Mouse (Mus musculus): ENCODE measurements around the gene Slc7a5. TPM values are rescaled to one million over a fixed set of nuclear protein-coding genes. Genes with fewer than 3 reads are reported as not detected.

Gene Slc7a5
- total and polyA plus RNA-seq, 3 experiments: 110 to 291 (median 207) TPM

DNA sequence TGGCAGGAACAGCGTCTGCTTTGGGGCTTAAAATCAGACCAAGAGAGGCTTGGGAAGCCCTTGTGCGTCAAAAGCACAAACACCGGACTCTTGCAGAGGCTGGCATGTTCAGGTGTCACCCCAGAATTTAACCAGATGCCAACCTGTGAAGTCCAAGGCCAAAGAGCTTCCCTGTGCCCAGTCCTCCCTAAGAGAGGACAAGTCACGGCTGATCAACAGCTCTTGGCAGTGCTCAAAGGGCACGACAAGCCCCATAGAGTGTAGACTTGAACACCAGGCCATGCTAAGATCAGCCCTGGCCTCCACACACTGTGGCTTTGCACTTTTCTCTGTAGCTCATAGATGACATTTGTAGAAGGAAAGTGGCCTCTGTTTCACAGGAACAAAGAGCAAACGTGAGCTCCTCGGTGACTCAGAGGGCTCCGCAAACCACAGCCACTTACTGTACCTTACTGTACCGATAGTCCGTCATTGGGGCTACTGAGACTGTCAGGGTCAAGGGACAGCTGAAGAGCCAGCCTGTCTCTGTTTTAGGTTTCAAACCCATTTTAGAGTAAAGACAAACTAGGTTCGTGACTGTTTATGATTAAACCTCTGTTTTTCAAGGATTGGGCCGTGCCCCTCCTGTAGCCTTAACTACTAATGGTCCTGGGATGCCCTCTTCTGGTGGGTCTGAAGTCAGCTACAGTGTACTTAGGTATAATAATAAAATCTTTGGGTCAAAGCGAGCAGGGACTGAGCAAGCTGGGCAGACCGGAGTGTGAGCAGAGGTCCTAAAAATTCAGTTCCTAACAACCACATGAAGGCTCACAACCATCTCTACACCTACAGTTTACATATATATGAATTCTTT lies 25.4 kb upstream of the Slc7a5 start:
- in situ Hi-C loops (cut with MboI; ENCODE audit: low pct_ligation_motif_present, low pct_unique_long_range_greater_than_20kb, low sequenced_read_pairs) (loop anchor here (10.0 kb wide), 1 partner anchor 218 kb away; no protein-coding TSS in a partner anchor), dilution Hi-C loops (cut with MboI; ENCODE audit: extremely low pct_ligation_motif_present, extremely low pct_unique_long_range_greater_than_20kb, low sequenced_read_pairs) (no loop called here)
- H3K27me3 ChIP-seq (replicated peaks): no peaks in the 10 kb centered on the region

DNA sequence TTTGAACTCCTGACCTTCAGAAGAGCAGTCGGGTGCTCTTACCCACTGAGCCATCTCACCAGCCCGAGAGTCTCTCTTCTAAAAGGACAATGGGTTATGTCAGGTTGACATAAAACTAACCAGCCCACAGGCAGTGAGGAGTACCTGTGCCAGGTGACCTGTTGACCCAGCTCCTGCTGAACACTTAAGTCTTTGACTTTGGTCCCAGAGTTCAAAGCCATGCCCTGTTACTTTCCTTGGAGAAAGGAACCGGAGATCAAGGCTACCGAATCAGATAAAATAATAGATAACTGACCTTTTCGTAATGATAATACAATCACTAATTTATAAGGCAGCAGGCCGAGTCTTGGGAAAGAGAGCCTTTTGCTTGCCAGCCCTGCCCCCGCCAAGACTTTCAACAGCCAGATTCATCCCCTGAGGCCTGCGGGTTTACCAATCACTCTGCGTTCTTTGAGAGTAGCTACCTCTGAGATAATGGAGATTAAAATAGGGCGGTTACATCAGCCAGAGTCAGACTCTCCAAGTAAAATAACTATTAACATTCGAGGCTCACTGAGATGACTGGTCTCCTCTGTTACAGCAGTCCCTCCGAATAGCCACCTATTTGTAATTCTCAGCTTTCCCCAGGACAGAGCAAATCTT lies 24.7 kb upstream of the Slc7a5 start:
- dilution Hi-C loops (cut with MboI; ENCODE audit: extremely low pct_ligation_motif_present, extremely low pct_unique_long_range_greater_than_20kb, low sequenced_read_pairs) (no loop called here), in situ Hi-C loops (cut with MboI; ENCODE audit: low pct_ligation_motif_present, low pct_unique_long_range_greater_than_20kb, low sequenced_read_pairs) (loop anchor here (10.0 kb wide), 1 partner anchor 217 kb away; no protein-coding TSS in a partner anchor)
- Histone ChIP-seq H3K9ac (ENCODE audit: insufficient read depth, low read depth) (peak overlapping the region; percentile 77), H3K4me3 (replicated peaks in 1 of 3; ENCODE audit: low read depth in 2 of 3, low read length in 2 of 3, poor library complexity in 1 of 3) (peak overlapping the region in 1 of 3 experiments; percentile 21), H3K27me3 (replicated peaks) (no peaks in the 10 kb centered on the region), H3K79me2 (replicated peaks; ENCODE audit: control insufficient read depth, extremely low read depth, insufficient read depth, poor library complexity, severe bottlenecking) (no peaks in the 10 kb centered on the region), H3K36me3 (replicated peaks in 1 of 2; ENCODE audit: control insufficient read depth in 1 of 2, insufficient read depth in 1 of 2, low read length in 1 of 2) (no peaks in the 10 kb centered on the region), H3K4me2 (ENCODE audit: insufficient read depth, low read depth, poor library complexity, severe bottlenecking) (no peak overlapping the region), H3K4me1 (ENCODE audit: control insufficient read depth in 1 of 2, insufficient read depth in 2 of 2) (peaks cover 27 to 67% of the 10 kb centered on the region in 2 experiments), H3K9me3 (replicated peaks; ENCODE audit: low read length) (peaks cover 3% of the 10 kb centered on the region), H3K27ac (ENCODE audit: insufficient read depth, low read depth) (peak overlapping the region; percentile 97)
- DNase-seq (ENCODE audit: extremely low read depth): peak; percentile 85
- TF ChIP-seq CHD1 (IDR thresholded peaks at IDR 0.05; ENCODE audit: low read depth, low read length): no peak
- peak; percentile 30; the same call in 1 of the 2 replicates for TF ChIP-seq BHLHE40 (IDR thresholded peaks at IDR 0.05; ENCODE audit: low read depth, low read length)
- TF ChIP-seq ETS1 (conservative IDR thresholded peaks at IDR 0.05; ENCODE audit: low read depth, low read length): peak; percentile 60; the same call in 1 of the 2 replicates
- TF ChIP-seq GABPA (IDR thresholded peaks at IDR 0.05; ENCODE audit: insufficient replicate concordance, low read depth, low read length): no peak
- peak; percentile 93 for TF ChIP-seq MEF2A (IDR thresholded peaks at IDR 0.05; ENCODE audit: borderline replicate concordance, low read depth, low read length)
- TF ChIP-seq JUN (IDR thresholded peaks at IDR 0.05; ENCODE audit: insufficient read depth, low read depth, low read length): peak; percentile 63
- no peak for TF ChIP-seq JUND (conservative IDR thresholded peaks at IDR 0.05; ENCODE audit: low read depth, low read length)

More for the DNA sequence above, 25.4 kb upstream of the Slc7a5 start:
- H3K27ac ChIP-seq (ENCODE audit: insufficient read depth, low read depth): peak overlapping the region; percentile 97
- peaks cover 3% of the 10 kb centered on the region for H3K9me3 ChIP-seq (replicated peaks; ENCODE audit: low read length)
- peak overlapping the region; percentile 77 for H3K9ac ChIP-seq (ENCODE audit: insufficient read depth, low read depth)
- peak; percentile 70 for DNase-seq (ENCODE audit: extremely low read depth)
- H3K36me3 ChIP-seq (replicated peaks in 1 of 2; ENCODE audit: control insufficient read depth in 1 of 2, insufficient read depth in 1 of 2, low read length in 1 of 2): no peaks in the 10 kb centered on the region
- peak overlapping the region in 1 of 3 experiments; percentile 21 for H3K4me3 ChIP-seq (replicated peaks in 1 of 3; ENCODE audit: low read depth in 2 of 3, low read length in 2 of 3, poor library complexity in 1 of 3)
- H3K4me2 ChIP-seq (ENCODE audit: insufficient read depth, low read depth, poor library complexity, severe bottlenecking): no peak overlapping the region
- H3K4me1 ChIP-seq (ENCODE audit: control insufficient read depth in 1 of 2, insufficient read depth in 2 of 2): peaks cover 30 to 66% of the 10 kb centered on the region in 2 experiments
- TF ChIP-seq GABPA (IDR thresholded peaks at IDR 0.05; ENCODE audit: insufficient replicate concordance, low read depth, low read length): no peak
- TF ChIP-seq ZNF384 (IDR thresholded peaks at IDR 0.05; ENCODE audit: low read depth, low read length): no peak
- no peak for TF ChIP-seq PAX5 (IDR thresholded peaks at IDR 0.05; ENCODE audit: low read length)
- no peak for TF ChIP-seq ZKSCAN1 (IDR thresholded peaks at IDR 0.05; ENCODE audit: borderline replicate concordance, low read depth, low read length)
- no peak; the same call in 1 of the 2 replicates for TF ChIP-seq ETS1 (conservative IDR thresholded peaks at IDR 0.05; ENCODE audit: low read depth, low read length)
- TF ChIP-seq POLR2AphosphoS2 (IDR thresholded peaks at IDR 0.05; ENCODE audit: low read depth, low read length): no peak
- no peak for TF ChIP-seq POLR2A (IDR thresholded peaks at IDR 0.05; ENCODE audit: low read depth, low read length)
- TF ChIP-seq KAT2A (IDR thresholded peaks at IDR 0.05; ENCODE audit: insufficient replicate concordance, low read length): no peak
- TF ChIP-seq UBTF (IDR thresholded peaks at IDR 0.05; ENCODE audit: low read depth, low read length): no peak
- no peak for TF ChIP-seq CHD1 (IDR thresholded peaks at IDR 0.05; ENCODE audit: low read depth, low read length)
- TF ChIP-seq NRF1 (IDR thresholded peaks at IDR 0.05; ENCODE audit: low read depth, low read length): no peak
- 0 out of 2 replicates have a peak, but pooled peaks have one; percentile 30 for TF ChIP-seq ZMIZ1 (IDR thresholded peaks at IDR 0.05; ENCODE audit: low read depth, low read length)
- no peak for TF ChIP-seq USF2 (conservative IDR thresholded peaks at IDR 0.05; ENCODE audit: low read depth, low read length)
- TF ChIP-seq HCFC1 (IDR thresholded peaks at IDR 0.05; ENCODE audit: low read depth, low read length): no peak
- peak; percentile 77 for TF ChIP-seq MAZ (IDR thresholded peaks at IDR 0.05; ENCODE audit: low read depth, low read length)
- peak; percentile 78 for TF ChIP-seq RAD21 (IDR thresholded peaks at IDR 0.05; ENCODE audit: low read depth, low read length)
- TF ChIP-seq TBP (conservative IDR thresholded peaks at IDR 0.05; ENCODE audit: low read depth, low read length): no peak
- no peak for TF ChIP-seq EP300 (IDR thresholded peaks at IDR 0.05; ENCODE audit: low read length)
- TF ChIP-seq NELFE (IDR thresholded peaks at IDR 0.05; ENCODE audit: low read depth, low read length): no peak
- no peak for TF ChIP-seq ZC3H11A (IDR thresholded peaks at IDR 0.05; ENCODE audit: low read depth, low read length)
- TF ChIP-seq JUN (IDR thresholded peaks at IDR 0.05; ENCODE audit: insufficient read depth, low read depth, low read length): 0 out of 2 replicates have a peak, but pooled peaks have one; percentile 6
- TF ChIP-seq MAFK (IDR thresholded peaks at IDR 0.05; ENCODE audit: insufficient replicate concordance, low read length): no peak
- no peak for TF ChIP-seq JUND (conservative IDR thresholded peaks at IDR 0.05; ENCODE audit: low read depth, low read length)
- TF ChIP-seq SIN3A (IDR thresholded peaks at IDR 0.05; ENCODE audit: low read length): no peak; the same call in 1 of the 2 replicates
- no peak for TF ChIP-seq IRF4 (IDR thresholded peaks at IDR 0.05; ENCODE audit: low read depth, low read length)
- no peak for TF ChIP-seq ELF1 (IDR thresholded peaks at IDR 0.05; ENCODE audit: low read depth, low read length)
- TF ChIP-seq TCF12 (IDR thresholded peaks at IDR 0.05; ENCODE audit: low read depth, low read length): 0 out of 2 replicates have a peak, but pooled peaks have one; percentile 22
- peak; percentile 63 for TF ChIP-seq SMC3 (IDR thresholded peaks at IDR 0.05; ENCODE audit: low read depth, low read length)
- 0 out of 2 replicates have a peak, but pooled peaks have one; percentile 58 for TF ChIP-seq MYC (IDR thresholded peaks at IDR 0.05; ENCODE audit: low read depth, low read length)
- peak; percentile 93 for TF ChIP-seq BHLHE40 (IDR thresholded peaks at IDR 0.05; ENCODE audit: low read depth, low read length)
- no peak for TF ChIP-seq MAX (IDR thresholded peaks at IDR 0.05; ENCODE audit: low read length)
- no peak for TF ChIP-seq E2F4 (IDR thresholded peaks at IDR 0.05; ENCODE audit: insufficient replicate concordance, low read depth, low read length)
- no peak for TF ChIP-seq USF1 (IDR thresholded peaks at IDR 0.05; ENCODE audit: low read depth, low read length)
- TF ChIP-seq MEF2A (IDR thresholded peaks at IDR 0.05; ENCODE audit: borderline replicate concordance, low read depth, low read length): 0 out of 2 replicates have a peak, but pooled peaks have one; percentile 49
- no peak for TF ChIP-seq RCOR1 (conservative IDR thresholded peaks at IDR 0.05; ENCODE audit: low read depth, low read length)
- peak; percentile 28 to 78; a peak in 3 of 4 replicates for TF ChIP-seq CTCF (conservative IDR thresholded peaks at IDR 0.05 in 1 of 2, IDR thresholded peaks at IDR 0.05 in 1 of 2; ENCODE audit: low read depth in 2 of 2, low read length in 2 of 2)
- no peak for TF ChIP-seq CHD2 (IDR thresholded peaks at IDR 0.05; ENCODE audit: low read length)
- no peak for TF ChIP-seq MXI1 (IDR thresholded peaks at IDR 0.05; ENCODE audit: low read depth, low read length)
- H3K79me2 ChIP-seq (replicated peaks; ENCODE audit: control insufficient read depth, extremely low read depth, insufficient read depth, poor library complexity, severe bottlenecking): no peaks in the 10 kb centered on the region

Measured in CH12.LX (cell line).